Mouse (Mus musculus) limb, embryonic 11.5 days (tissue): ENCODE results near the gene Anapc7. TPM values are rescaled to one million over a fixed set of nuclear protein-coding genes. Genes with fewer than 3 reads are reported as not detected.

Experiments used
- ATAC-seq: fragments of 200-750 bp; cut with Nextera tagmentation; 2 replicates; pipeline ENCODE4 v1.8.0; 2017; ENCODE audit warnings: low read depth; ENCODE audit not compliant: insufficient number of reproducible peaks, low FRiP score, low TSS enrichment
- DNase-seq: peaks from one replicate; pipeline ENCODE4 v3.0.0-alpha.2; 2015; ENCODE audit warnings: low spot score
- H3K27ac ChIP-seq: fragments of 300-500 bp; sonication (generic); replicated peaks from 2 replicates; pipeline ENCODE4 v1.5.1; 2014; ENCODE audit warnings: low read depth, mild to moderate bottlenecking, low read length
- H3K27me3 ChIP-seq: fragments of 300-500 bp; sonication (generic); 2 replicates; pipeline ENCODE4 v1.6.1; 2014; ENCODE audit warnings: mild to moderate bottlenecking, low read length, mixed read lengths; ENCODE audit not compliant: control insufficient read depth, insufficient read depth
- H3K36me3 ChIP-seq: fragments of 300-500 bp; sonication (generic); 2 replicates; pipeline ENCODE4 v1.6.1; 2014; ENCODE audit warnings: mild to moderate bottlenecking, low read length, moderate library complexity, mixed read lengths; ENCODE audit not compliant: control insufficient read depth, insufficient read depth
- H3K4me1 ChIP-seq: fragments of 300-500 bp; sonication (generic); 2 replicates; pipeline ENCODE4 v1.6.1; 2014; ENCODE audit warnings: low read length, mixed read lengths; ENCODE audit not compliant: control insufficient read depth, insufficient read depth
- H3K4me2 ChIP-seq: fragments of 300-500 bp; sonication (generic); 2 replicates; pipeline ENCODE4 v1.6.1; 2014; ENCODE audit warnings: low read depth, mild to moderate bottlenecking, moderate library complexity; ENCODE audit not compliant: severe bottlenecking
- H3K4me3 ChIP-seq: fragments of 300-500 bp; sonication (generic); 2 replicates; pipeline ENCODE4 v1.5.1; 2014; ENCODE audit warnings: low read depth, low read length
- H3K9ac ChIP-seq: fragments of 300-500 bp; sonication (generic); 2 replicates; pipeline ENCODE4 v1.6.1; 2014; ENCODE audit warnings: mild to moderate bottlenecking, low read length
- H3K9me3 ChIP-seq: fragments of 300-500 bp; sonication (generic); 2 replicates; pipeline ENCODE4 v1.6.1; 2016; ENCODE audit warnings: low read length; ENCODE audit not compliant: control insufficient read depth
- WGBS: fragments of 180-500 bp; shearing (Covaris S2); extraction: QIAGEN DNeasy Blood & Tissue Kit; methylation state at CpG from one replicate; pipeline ENCODE4 v1.1.7; 2014; 5-methylcytosine and 5-hydroxymethylcytosine counted together
- polyA plus RNA-seq: library from polyadenylated mRNA; unstranded; fragments of >200 nt; fragmentation: Nextera tagmentation; extraction: Ambion mirVana; gene quantifications from 2 replicates; pipeline ENCODE4 v1.2.1, GENCODE M21; 2014

Gene Anapc7
- polyA plus RNA-seq, 1 experiment from 2014 or later, result 33.9 TPM

DNA sequence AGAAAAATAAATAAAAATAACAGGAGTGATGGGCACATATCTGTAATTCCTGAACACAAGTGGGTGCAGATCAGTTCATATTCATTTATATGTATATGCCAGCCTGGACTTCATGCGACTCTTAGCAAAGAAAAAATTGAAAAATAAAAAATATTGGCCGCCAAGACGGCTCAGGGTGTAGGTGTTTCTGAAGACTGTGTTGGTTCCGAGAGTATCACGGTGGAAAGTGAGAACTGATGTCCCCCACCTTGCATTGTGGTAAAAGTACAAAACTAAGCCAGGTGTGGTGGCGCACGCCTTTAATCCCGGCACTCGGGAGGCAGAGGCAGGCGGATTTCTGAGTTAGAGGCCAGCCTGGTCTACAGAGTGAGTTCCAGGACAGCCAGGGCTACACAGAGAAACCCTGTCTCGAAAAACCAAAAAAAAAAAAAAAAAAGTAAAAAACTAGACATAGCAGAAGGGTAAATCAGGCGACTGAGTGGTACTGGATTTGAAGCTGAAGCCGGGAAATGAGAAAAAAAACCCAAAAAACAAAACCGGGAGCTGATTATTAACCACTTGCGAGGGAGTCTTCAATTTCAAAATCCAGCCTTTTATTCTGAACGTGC lies 30.2 kb upstream of the Anapc7 start:
- no peak overlapping the region for H3K27ac ChIP-seq
- no peaks in the 10 kb centered on the region for H3K36me3 ChIP-seq
- H3K27me3 ChIP-seq, result no peaks in the 10 kb centered on the region
- H3K4me2 ChIP-seq, result no peak overlapping the region
- DNase-seq (no peak), ATAC-seq (no peak)
- 54% methylated on average over 15 of the region's 16 CpGs for WGBS
- no peaks in the 10 kb centered on the region for H3K9me3 ChIP-seq
- no peak overlapping the region for H3K9ac ChIP-seq
- H3K4me1 ChIP-seq, result peaks cover 4% of the 10 kb centered on the region
- peak overlapping the region; percentile 73 for H3K4me3 ChIP-seq

DNA sequence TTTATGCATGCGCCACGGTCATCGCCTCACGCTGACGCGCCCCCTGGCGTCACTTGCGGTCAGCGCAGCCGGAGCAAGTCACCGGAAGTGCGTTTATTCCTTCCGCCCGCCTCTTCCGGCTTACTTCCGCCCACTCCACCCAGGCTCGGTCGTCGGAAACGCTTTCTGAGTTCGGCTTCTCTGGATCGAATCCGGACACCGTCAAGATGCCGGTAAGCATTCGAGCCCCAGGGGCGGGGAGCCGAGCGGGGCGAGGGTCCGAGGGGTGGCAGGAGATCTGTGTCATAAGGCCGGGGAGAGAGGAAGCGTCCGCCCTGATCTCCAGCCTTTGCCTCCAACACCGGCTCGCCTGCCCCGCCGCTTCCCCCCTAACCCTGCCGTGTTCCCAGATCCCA lies 29.7 kb upstream of the Anapc7 start, which contains the start of gene Arpc3:
Gene Arpc3 (plus strand): TSS at position 93 of the 395 bp plus-strand sequence.
- DNase-seq (peak; percentile 95), ATAC-seq (peak; percentile 68; the same call in 1 of the 2 replicates)
- Histone ChIP-seq H3K9me3 (no peaks in the 10 kb centered on the region), H3K27ac (no peak within 1 kb of the TSS), H3K4me1 (peaks cover 4% of the 10 kb centered on the region), H3K27me3 (no peaks in the 10 kb centered on the region), H3K9ac (peak within 1 kb of the TSS; percentile 71), H3K4me2 (peak within 1 kb of the TSS; percentile 82), H3K4me3 (peak within 1 kb of the TSS; percentile 73), H3K36me3 (peaks cover 2% of the 10 kb centered on the region; the same call in 1 of the 2 replicates)
- under 1% methylated on average over 39 of the region's 39 CpGs for WGBS

DNA sequence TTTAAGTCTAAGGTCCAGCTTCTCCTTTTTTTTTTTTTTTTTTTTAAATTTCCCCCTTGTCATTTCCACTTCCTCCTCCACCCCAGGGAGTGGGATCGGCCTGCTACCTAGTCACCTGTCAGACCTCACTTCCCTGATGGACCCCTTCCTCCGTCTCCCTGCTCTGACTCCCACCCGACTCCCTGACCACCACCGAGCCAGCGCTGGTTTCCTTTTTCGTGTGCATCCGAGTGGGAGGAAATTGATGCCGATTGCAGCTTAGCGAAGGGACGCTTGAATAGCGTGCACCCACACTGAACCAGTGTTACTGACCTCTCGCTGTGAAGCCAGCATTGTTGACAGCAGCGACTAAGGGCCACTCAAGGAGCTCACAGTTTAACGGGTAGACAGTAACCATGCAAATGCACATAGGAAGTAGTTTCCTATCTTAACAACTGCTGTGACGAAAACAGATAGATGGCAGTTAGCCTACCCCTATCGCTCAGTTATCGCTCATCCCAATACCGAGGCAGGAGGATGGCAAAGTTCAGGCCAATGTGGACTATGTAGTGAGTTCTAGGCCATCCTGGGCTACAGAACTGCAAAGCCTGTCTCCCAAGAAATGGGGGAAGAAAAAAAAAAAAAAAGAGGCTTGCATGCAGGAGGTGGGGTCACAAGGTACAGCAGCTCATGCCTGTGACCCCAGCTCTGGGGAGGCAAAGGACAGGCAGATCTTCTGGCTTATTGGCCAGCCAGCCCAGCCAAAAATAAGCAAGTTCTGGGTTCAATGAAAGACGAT lies 29.1 kb upstream of the Anapc7 start:
- Histone ChIP-seq H3K4me3 (peak overlapping the region; percentile 73), H3K4me1 (peaks cover 4% of the 10 kb centered on the region), H3K4me2 (peak overlapping the region; percentile 82), H3K9me3 (no peaks in the 10 kb centered on the region), H3K36me3 (peaks cover 5% of the 10 kb centered on the region; the same call in 1 of the 2 replicates), H3K27ac (no peak overlapping the region), H3K27me3 (no peaks in the 10 kb centered on the region), H3K9ac (peak overlapping the region; percentile 71)
- no peak for DNase-seq
- WGBS, result 21% methylated on average over 19 of the region's 19 CpGs
- ATAC-seq, result no peak

DNA sequence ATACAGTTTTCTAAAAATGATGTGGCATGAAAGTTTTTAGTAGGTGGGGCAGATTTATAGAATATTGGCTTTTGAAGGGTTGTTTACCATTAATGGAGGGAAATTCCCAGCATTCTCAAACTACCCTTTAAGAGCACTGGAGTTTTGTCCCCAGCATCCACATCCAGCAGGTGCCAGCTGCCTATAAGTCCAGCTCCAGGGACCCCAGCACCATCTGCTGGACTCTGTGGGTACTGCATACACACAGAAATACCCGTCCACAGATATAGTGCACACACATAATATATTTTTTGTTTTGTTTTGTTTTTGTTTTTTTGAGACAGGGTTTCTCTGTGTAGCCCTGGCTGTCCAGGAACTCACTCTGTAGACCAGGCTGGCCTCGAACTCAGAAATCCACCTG lies 27.6 kb upstream of the Anapc7 start:
- H3K27ac ChIP-seq, result no peak overlapping the region
- no peaks in the 10 kb centered on the region for H3K27me3 ChIP-seq
- peaks cover 6% of the 10 kb centered on the region; the same call in 1 of the 2 replicates for H3K36me3 ChIP-seq
- H3K9me3 ChIP-seq, result no peaks in the 10 kb centered on the region
- H3K4me1 ChIP-seq, result peaks cover 4% of the 10 kb centered on the region
- H3K4me3 ChIP-seq, result no peak overlapping the region
- no peak overlapping the region for H3K4me2 ChIP-seq
- DNase-seq, result peak; percentile 86
- H3K9ac ChIP-seq, result no peak overlapping the region
- WGBS, result 52% methylated on average over 2 of the region's 2 CpGs
- no peak for ATAC-seq

DNA sequence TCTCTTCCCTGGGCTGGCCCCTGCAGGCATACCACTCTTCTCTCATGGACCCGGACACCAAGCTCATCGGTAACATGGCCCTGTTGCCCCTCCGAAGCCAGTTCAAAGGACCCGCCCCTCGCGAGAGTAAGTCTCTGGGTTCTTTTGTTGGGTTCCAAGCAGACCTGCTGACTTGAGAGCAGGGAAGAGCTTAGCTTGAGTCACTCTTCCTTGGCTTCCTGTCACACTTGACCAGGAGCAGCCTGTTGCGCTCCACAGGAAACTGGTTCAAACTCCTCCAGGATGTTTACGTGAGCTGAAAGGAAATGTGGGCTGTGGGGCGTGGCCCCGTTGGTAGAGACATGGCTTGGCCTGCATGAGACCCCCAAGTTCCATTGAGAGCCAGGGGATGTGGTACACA lies 24.7 kb upstream of the Anapc7 start:
- no peak overlapping the region for H3K27ac ChIP-seq
- DNase-seq (no peak), ATAC-seq (no peak)
- WGBS, result 89% methylated on average over 10 of the region's 10 CpGs
- H3K4me1 ChIP-seq, result peaks cover 4% of the 10 kb centered on the region
- peaks cover 9% of the 10 kb centered on the region; the same call in 1 of the 2 replicates for H3K36me3 ChIP-seq
- no peaks in the 10 kb centered on the region for H3K9me3 ChIP-seq
- no peak overlapping the region for H3K9ac ChIP-seq
- no peaks in the 10 kb centered on the region for H3K27me3 ChIP-seq
- no peak overlapping the region for H3K4me3 ChIP-seq
- no peak overlapping the region for H3K4me2 ChIP-seq

DNA sequence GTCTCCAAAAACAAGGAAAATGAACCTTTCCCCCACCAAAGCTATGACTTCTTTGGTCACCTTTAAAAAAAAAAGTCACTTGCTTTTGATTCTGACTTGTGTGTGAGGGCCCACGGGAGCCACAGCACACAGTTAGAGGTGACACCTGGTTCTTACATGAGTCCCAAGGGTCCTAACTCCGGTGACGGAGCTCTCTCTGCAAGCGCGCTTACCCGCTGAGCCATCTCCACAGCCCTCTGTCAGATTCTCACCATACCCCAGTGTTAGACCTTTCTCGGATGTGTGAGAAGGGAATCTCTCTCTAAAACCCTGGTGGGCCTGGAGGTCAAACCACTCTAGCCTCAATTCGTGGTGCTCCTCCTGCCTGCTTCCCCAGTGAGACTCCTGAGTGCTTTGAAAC lies 24.0 kb upstream of the Anapc7 start:
- H3K27ac ChIP-seq, result no peak overlapping the region
- H3K27me3 ChIP-seq, result no peaks in the 10 kb centered on the region
- no peak overlapping the region for H3K9ac ChIP-seq
- H3K4me1 ChIP-seq, result peaks cover 3% of the 10 kb centered on the region
- DNase-seq, result no peak
- ATAC-seq, result no peak
- no peaks in the 10 kb centered on the region for H3K9me3 ChIP-seq
- no peak overlapping the region for H3K4me3 ChIP-seq
- WGBS, result 88% methylated on average over 8 of the region's 8 CpGs
- no peak overlapping the region for H3K4me2 ChIP-seq
- peaks cover 9% of the 10 kb centered on the region; the same call in 1 of the 2 replicates for H3K36me3 ChIP-seq

DNA sequence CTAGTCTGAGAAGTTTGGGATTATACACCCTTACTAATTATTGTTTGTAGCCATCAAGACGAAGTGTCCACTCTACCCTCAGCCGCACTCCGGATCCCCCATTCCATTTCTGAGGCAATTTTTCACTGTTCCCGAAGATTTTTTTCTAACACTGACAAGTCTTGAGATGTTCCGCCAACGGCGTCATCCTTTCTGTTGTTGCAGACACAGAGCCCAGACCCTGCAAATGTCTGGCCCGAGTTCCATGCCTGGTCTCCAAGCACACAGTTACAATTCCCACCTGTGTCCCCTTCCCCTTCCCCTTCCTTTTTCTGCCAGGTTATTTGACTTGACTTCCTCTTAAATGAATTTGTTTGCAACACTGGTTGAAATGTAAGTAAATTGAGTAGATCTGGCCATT lies 21.6 kb upstream of the Anapc7 start:
- H3K27ac ChIP-seq, result no peak overlapping the region
- ATAC-seq (no peak), DNase-seq (no peak)
- H3K4me2 ChIP-seq, result no peak overlapping the region
- peaks cover 16% of the 10 kb centered on the region; the same call in 1 of the 2 replicates for H3K36me3 ChIP-seq
- H3K9ac ChIP-seq, result no peak overlapping the region
- no peaks in the 10 kb centered on the region for H3K9me3 ChIP-seq
- no peak overlapping the region for H3K4me3 ChIP-seq
- H3K4me1 ChIP-seq, result no peaks in the 10 kb centered on the region
- no peaks in the 10 kb centered on the region for H3K27me3 ChIP-seq
- WGBS, result 95% methylated on average over 8 of the region's 8 CpGs

DNA sequence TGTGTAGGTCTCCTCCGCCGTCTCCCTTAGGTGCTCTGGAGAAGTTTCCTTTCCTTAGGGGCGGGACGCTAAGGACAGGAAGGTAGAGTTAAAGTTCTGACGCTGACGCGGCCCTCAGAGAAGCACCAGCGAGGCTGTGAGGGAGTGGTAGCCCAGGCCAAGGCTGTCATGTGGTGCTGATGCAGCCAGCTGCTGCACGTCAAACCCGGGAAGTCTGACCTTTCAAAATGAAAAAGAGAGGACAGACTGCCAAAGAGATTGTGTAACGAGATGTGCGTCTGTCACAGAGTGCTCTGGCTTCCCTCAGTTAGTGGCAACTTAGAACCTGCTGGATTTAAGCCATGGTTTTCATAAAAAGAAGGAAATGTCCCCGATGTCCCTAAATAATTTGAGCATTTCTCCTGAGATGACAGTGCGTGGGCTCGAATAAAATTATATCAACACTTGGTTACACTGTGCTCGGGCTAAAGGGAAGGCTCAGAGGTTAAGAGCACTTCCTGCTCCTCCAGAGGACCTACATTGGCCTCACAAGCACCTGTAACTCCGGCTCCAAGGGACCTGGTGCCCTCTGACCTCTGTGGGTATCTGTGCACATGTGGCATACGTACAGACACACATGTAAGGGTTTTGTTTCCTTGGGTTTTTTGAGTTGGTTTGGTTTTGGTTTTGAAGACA lies 20.7 kb upstream of the Anapc7 start:
- H3K4me3 ChIP-seq, result no peak overlapping the region
- no peak for ATAC-seq
- WGBS, result 85% methylated on average over 18 of the region's 18 CpGs
- no peaks in the 10 kb centered on the region for H3K27me3 ChIP-seq
- no peak for DNase-seq
- no peak overlapping the region for H3K27ac ChIP-seq
- no peaks in the 10 kb centered on the region for H3K4me1 ChIP-seq
- H3K36me3 ChIP-seq, result peaks cover 24% of the 10 kb centered on the region; the same call in 1 of the 2 replicates
- no peak overlapping the region for H3K4me2 ChIP-seq
- H3K9ac ChIP-seq, result no peak overlapping the region
- H3K9me3 ChIP-seq, result no peaks in the 10 kb centered on the region
